Mouse (Mus musculus): Measurements from ENCODE around the gene Hmga2.
A peak's percentile ranks its signal among the peaks of the same experiment; 100 is the strongest.
"Not testable (repeated sequence)": the region's sequence is repeated elsewhere in the genome, so short reads cannot be mapped to it uniquely, and the experiment has no call there.

Gene Hmga2

GRCm38 (mm10) chr10:120344558-120345318 lies 131.5 kb downstream of the Hmga2 start:
- DNase-seq (ENCODE audit: low read depth): no peak

DNA sequence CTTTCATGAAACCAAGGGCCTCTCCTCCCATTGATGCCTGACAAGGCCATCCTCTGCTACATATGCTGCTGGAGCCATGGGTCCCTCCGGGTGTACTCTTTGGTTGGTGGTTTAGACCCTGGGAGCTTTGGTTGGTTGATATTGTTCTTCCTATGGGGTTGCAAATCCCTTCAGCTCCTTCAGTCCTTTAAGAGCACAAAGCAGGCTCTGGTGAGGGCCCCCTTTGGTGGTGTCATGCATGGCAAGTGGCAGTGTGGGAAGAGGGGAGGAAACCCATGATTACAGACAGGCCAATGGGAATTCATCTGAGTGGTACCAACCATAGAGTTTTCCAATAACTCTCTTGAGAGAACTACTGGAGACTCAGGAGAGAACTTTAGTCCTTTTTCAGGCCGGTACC lies 136.4 kb downstream of the Hmga2 start:
- DNase-seq (ENCODE audit: low read depth): not testable (repeated sequence)

DNA sequence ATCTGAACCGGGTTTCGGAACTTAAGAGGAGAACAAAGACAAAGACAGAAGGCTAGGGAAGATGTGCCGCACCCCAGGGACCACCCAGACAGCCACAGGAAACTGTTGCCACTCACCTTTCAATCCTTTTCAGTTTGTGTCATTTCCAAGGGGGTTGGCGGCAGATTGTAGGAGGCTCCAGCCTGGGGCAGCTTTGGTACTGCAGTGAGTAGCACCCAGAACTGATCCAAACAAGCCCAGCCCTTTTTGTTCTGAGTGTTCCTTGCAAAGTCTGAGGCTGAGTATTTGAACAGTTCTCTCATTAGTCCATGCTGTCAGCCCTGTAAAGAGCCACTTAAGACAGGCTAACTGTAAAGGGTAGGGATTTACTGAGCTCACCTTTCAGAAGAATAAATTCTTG lies 136.9 kb downstream of the Hmga2 start:
- DNase-seq (ENCODE audit: low read depth): no peak

- no peak for DNase-seq (ENCODE audit: low read depth)
Observed at GRCm38 (mm10) chr10:120338841-120339240, 137.4 kb downstream of the Hmga2 start.

GRCm38 (mm10) chr10:120338431-120338830 lies 137.8 kb downstream of the Hmga2 start:
- DNase-seq (ENCODE audit: low read depth): not testable (repeated sequence)

DNA sequence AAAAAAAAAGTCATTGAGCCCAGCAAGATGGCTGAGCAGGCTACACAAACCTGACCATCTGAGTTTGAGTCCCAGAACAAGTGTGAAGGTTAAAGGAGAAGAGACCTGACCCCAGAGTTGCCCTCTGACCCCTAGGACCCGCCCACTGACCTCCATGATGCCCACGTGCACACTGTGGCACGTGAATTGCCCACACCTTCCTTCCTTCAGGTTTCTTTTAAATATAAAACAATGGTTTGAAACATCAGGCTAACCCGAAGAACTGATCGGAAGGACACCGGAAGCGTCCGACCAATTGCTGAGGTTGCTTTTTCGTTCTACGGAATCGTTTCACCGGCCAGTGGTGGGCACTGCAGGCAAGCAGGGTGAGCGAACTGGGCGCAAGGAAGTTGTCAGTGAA lies 148.3 kb downstream of the Hmga2 start:
- no peak for DNase-seq (ENCODE audit: low read depth)

DNA sequence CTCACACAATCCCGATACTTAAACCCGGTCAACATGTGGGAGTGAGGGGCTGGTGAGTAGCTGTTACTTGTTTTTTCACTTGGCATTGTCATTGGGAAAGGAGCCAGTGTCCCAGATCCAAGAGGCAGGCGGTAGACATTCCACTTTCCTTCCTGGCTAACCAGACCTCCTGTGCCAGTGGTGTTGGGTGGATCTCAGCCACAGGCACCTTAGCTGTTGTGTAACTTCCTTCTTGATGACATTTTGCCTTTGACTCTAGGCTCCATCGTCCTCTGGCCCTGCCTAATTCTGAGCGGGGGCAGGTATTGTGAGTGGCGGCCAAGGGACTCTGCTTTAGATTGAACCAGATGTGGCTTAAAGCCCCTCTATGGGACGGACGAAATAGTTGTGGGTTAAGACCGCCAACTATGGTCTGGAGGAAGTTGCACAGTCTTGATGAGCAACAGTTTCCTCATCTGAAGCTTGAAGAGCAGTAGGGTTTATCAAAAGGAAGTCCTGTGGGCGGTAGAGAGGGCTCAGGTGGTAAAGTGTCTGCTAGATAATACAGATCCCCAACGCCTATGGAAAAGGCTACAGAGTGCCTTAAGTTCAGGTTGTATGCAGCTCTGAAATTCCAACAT lies 152.6 kb downstream of the Hmga2 start:
- DNase-seq (ENCODE audit: low read depth): peak; percentile 2

DNA sequence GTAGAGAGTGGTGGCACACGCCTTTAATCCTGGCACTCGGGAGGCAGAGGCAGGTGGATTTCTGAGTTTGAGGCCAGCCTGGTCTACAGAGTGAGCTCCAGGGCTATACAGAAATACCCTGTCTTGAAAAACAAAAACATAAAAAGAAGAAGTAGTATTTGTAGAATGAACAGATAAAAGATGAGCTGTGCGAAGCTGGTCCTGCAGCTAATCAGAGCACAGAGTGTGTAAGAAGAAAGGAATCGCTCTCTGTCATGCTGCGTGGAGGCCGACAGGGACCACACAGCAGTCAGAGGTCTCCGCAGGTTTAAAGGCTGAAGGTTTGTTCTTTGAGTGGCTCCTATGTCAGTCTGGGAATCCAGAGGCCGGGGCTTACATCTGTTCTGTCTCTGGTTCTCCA lies 153.5 kb downstream of the Hmga2 start:
- DNase-seq (ENCODE audit: low read depth): no peak

GRCm38 (mm10) chr10:120319614-120320013 lies 156.7 kb downstream of the Hmga2 start:
- DNase-seq (ENCODE audit: low read depth): peak; percentile 3
